Mouse (Mus musculus) bone marrow macrophage, adult 2 months (primary cell): Measurements from ENCODE around the gene Mapkap1. TPM values are rescaled to one million over a fixed set of nuclear protein-coding genes. Genes with fewer than 3 reads are reported as not detected.

Source experiments
- H3K27ac ChIP-seq: 2 replicates; pipeline ENCODE4 v1.5.1; 2012; ENCODE audit warnings: low read depth, low read length; ENCODE audit not compliant: insufficient read depth
- H3K4me1 ChIP-seq: 2 replicates; pipeline ENCODE4 v1.6.1; 2012; ENCODE audit warnings: low read length; ENCODE audit not compliant: control insufficient read depth, insufficient read depth
- H3K4me3 ChIP-seq: 2 replicates; pipeline ENCODE4 v1.5.1; 2012; ENCODE audit warnings: mild to moderate bottlenecking, low read length, moderate library complexity; ENCODE audit not compliant: insufficient read depth
- CTCF ChIP-seq: IDR thresholded peaks from 2 replicates; pipeline ENCODE4 v1.5.1; 2012; ENCODE audit warnings: low read depth, mild to moderate bottlenecking, low read length, moderate library complexity
- POLR2A ChIP-seq: IDR thresholded peaks from 2 replicates; pipeline ENCODE4 v1.6.1; 2012; ENCODE audit warnings: mild to moderate bottlenecking, low read depth, low read length, borderline replicate concordance
- polyA plus RNA-seq: library from polyadenylated mRNA; stranded (reverse); fragments of >200 nt; gene quantifications from 2 replicates; pipeline ENCODE4 v1.2.4, GENCODE M21; 2012; ENCODE audit not compliant: missing spikeins, insufficient read depth, insufficient read length

The Mapkap1 gene
- polyA plus RNA-seq, 1 experiment: 40.0 TPM

GRCm38 (mm10) chr2:34544646-34545395 lies 138.2 kb downstream of the Mapkap1 start:
- Histone ChIP-seq H3K4me1 (peaks cover 17% of the 10 kb centered on the region), H3K4me3 (no peak overlapping the region), H3K27ac (no peak overlapping the region)
- TF ChIP-seq CTCF (no peak), POLR2A (no peak)

GRCm38 (mm10) chr2:34546176-34546677 lies 139.7 kb downstream of the Mapkap1 start:
- Histone ChIP-seq H3K4me3 (no peak overlapping the region), H3K27ac (no peak overlapping the region), H3K4me1 (peaks cover 17% of the 10 kb centered on the region)
- TF ChIP-seq CTCF: no peak
- no peak for TF ChIP-seq POLR2A

- Histone ChIP-seq H3K4me3 (no peak overlapping the region), H3K4me1 (peaks cover 17% of the 10 kb centered on the region), H3K27ac (no peak overlapping the region)
- TF ChIP-seq POLR2A (no peak), CTCF (no peak)
These were observed 140.9 kb downstream of the Mapkap1 start for GRCm38 (mm10) chr2:34547516-34547915.

- H3K27ac ChIP-seq: no peak overlapping the region
- TF ChIP-seq POLR2A: no peak
- no peak for TF ChIP-seq CTCF
- H3K4me1 ChIP-seq: peaks cover 17% of the 10 kb centered on the region
- no peak overlapping the region for H3K4me3 ChIP-seq
These were observed 142.4 kb downstream of the Mapkap1 start for GRCm38 (mm10) chr2:34548961-34549360.

- Histone ChIP-seq H3K27ac (no peak overlapping the region), H3K4me3 (no peak overlapping the region), H3K4me1 (peaks cover 17% of the 10 kb centered on the region)
- no peak for TF ChIP-seq CTCF
These were observed 142.9 kb downstream of the Mapkap1 start for GRCm38 (mm10) chr2:34549469-34549868.

GRCm38 (mm10) chr2:34552772-34553171 lies 146.2 kb downstream of the Mapkap1 start:
- Histone ChIP-seq H3K4me3 (no peak overlapping the region), H3K4me1 (no peaks in the 10 kb centered on the region), H3K27ac (no peak overlapping the region)
- no peak for TF ChIP-seq CTCF
- TF ChIP-seq POLR2A: no peak

- TF ChIP-seq POLR2A: no peak
- no peak for TF ChIP-seq CTCF
- no peak overlapping the region for H3K27ac ChIP-seq
- no peaks in the 10 kb centered on the region for H3K4me1 ChIP-seq
- no peak overlapping the region for H3K4me3 ChIP-seq
These were observed 147.1 kb downstream of the Mapkap1 start for GRCm38 (mm10) chr2:34553580-34554231.

- Histone ChIP-seq H3K4me1 (peaks cover 12% of the 10 kb centered on the region; the same call in 1 of the 2 replicates), H3K27ac (no peak overlapping the region), H3K4me3 (no peak overlapping the region)
- TF ChIP-seq POLR2A (no peak), CTCF (no peak)
These were observed 153.6 kb downstream of the Mapkap1 start for GRCm38 (mm10) chr2:34560146-34560545.

GRCm38 (mm10) chr2:34563089-34563694 lies 156.6 kb downstream of the Mapkap1 start:
- TF ChIP-seq POLR2A: no peak
- TF ChIP-seq CTCF: no peak
- no peak overlapping the region for H3K4me3 ChIP-seq
- peaks cover 12% of the 10 kb centered on the region; the same call in 1 of the 2 replicates for H3K4me1 ChIP-seq
- no peak overlapping the region for H3K27ac ChIP-seq

- no peak overlapping the region for H3K27ac ChIP-seq
- H3K4me1 ChIP-seq: peaks cover 12% of the 10 kb centered on the region; the same call in 1 of the 2 replicates
- H3K4me3 ChIP-seq: no peak overlapping the region
- TF ChIP-seq CTCF: no peak
- no peak for TF ChIP-seq POLR2A
These were observed 157.3 kb downstream of the Mapkap1 start for GRCm38 (mm10) chr2:34563865-34564264.
